Mouse (Mus musculus): ENCODE results near the gene Gyg. TPM values are rescaled to one million over a fixed set of nuclear protein-coding genes. Genes with fewer than 3 reads are reported as not detected.

Gyg gene
- polyA plus RNA-seq (2012; rRNA removed), result 40.5 and 45.1 TPM in 2 replicates

GRCm38 (mm10) chr3:20154531-20155367, at the start of gene Gyg:
Gyg (minus strand) TSS chr3:20155317.

Other genes starting within 250 kb of the Gyg start
- gene Cp, start 198.3 kb downstream of the Gyg start, polyA plus RNA-seq (2012; rRNA removed), result 6.1 and 8.1 TPM in 2 replicates
- 18.0 and 18.7 TPM in 2 replicates for gene Hps3, start 120.0 kb downstream of the Gyg start, polyA plus RNA-seq (2012; rRNA removed)
- 14.5 and 15.1 TPM in 2 replicates for gene Hltf, start 97.5 kb downstream of the Gyg start, polyA plus RNA-seq (2012; rRNA removed)
- 0.75 and 2.5 TPM in 2 replicates for gene Cpa3, start 86.9 kb upstream of the Gyg start, polyA plus RNA-seq (2012; rRNA removed)
- gene Cpb1, start 120.4 kb upstream of the Gyg start, polyA plus RNA-seq (2012; rRNA removed), result 0.10 and 0.16 TPM in 2 replicates
- gene Agtr1b, start 211.9 kb upstream of the Gyg start, polyA plus RNA-seq (2012; rRNA removed), result 0.16 and 0.24 TPM in 2 replicates

All from central nervous system, embryonic 18 days (tissue).